Mouse (Mus musculus) cerebellum, adult 9-10 months (tissue): ENCODE data around the gene Vstm2a.

Source experiments
- DNase-seq: peaks from one replicate; pipeline ENCODE4 v3.0.0; 2022

Gene Vstm2a

GRCm38 (mm10) chr11:16257473-16257921 lies at the start of gene Vstm2a:
Vstm2a (plus strand) TSS chr11:16257724.
- peak; percentile 63 for DNase-seq

DNA sequence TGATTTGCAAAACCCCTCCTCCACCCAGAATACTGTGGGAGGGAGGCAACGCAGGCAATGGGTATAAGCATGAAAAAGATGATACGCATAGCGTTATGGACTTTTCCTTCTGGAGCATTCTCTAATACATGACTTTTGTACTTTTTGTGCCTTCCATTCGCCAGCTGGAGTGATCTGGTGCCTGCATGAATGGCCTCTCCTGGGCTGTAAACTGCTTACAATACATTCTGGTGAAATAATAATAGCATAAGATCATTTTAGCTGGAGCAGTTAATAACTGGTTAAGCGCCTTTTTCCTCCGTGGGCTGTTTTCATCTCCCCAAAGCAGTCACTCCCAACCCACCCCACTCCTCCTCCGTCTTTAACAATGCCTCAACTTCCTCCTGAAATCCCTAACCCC lies 513 bp upstream of the Vstm2a start:
- DNase-seq = peak; percentile 29

DNA sequence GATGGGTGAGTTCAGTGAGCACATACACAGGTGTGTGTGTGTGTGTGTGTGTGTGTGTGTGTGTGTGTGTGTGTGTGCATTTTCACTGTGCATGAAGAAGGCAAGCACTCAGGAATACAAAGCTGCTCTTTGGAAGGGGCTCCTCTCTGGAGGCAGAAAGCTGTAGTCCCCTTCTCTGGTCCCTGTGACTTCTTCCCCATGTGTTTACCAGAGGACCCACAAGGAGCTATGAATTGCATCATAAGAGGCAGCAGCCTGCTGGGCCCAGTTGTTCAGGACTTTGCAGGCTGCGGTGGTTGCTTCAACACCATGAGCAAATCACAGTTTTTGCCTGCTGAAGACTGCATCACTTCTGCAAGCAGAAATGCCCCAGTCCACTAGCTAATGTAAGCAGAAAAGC lies 776 bp downstream of the Vstm2a start:
- no peak for DNase-seq

- no peak for DNase-seq
These were observed 2.4 kb downstream of the Vstm2a start for GRCm38 (mm10) chr11:16259876-16260275.

DNA sequence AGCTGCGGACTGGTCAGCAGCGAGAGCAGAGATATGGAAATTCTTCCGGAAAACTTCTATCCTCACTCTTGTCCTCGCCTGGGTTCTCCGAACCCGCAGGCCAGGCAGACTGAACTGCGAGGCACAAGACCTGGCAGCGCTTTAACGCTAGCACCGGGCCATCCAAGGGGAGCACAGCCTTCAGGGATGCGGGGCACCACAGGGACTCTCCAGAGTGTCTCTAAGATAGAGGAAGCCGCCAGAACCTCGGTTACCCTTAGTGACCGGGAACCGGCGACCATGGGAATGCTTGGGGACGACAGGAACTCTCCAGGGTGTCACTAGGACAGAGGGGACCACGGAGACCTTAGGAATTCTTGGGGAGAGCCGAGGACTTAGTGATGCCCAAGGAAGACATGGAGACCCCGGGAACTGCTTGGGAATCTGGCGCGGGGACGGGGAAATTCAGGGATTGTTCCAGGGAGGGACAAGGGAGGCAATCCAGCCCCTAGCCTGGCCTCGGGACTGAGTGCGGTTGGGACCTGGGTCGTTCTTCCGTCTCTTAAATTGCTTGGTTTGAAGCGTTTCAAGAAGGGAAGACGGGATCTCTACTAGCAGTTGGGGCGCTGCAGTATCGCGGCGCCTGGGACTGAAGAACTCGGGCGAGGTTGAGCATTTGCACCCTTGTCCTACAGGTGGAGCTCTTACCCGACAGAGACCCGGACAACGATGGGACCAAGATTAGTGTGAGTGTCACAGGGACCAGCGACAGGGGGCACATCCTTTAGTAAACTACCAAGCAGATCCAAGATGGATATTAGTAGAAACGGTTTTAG lies 3.4 kb downstream of the Vstm2a start:
- DNase-seq = peak; percentile 77

DNA sequence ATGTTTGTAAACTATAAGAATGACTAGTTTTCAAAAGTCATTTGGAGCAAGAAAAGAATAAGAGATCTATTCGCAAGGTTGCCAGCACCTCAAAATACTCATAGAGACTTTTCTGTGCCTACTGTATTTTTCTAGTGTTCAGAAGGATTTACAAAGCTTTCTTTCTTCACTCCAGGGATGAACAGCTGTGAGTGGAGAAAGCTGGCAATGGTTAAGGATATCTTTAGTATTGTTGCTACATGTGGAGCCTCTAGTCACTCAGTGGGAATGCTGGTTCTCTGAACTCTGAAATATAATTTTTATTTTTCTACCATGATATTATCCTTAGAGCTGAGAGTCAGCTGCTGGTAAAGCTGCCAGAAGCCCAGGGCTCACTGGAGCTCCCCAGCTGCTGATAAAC lies 10.9 kb downstream of the Vstm2a start:
- no peak for DNase-seq

DNA sequence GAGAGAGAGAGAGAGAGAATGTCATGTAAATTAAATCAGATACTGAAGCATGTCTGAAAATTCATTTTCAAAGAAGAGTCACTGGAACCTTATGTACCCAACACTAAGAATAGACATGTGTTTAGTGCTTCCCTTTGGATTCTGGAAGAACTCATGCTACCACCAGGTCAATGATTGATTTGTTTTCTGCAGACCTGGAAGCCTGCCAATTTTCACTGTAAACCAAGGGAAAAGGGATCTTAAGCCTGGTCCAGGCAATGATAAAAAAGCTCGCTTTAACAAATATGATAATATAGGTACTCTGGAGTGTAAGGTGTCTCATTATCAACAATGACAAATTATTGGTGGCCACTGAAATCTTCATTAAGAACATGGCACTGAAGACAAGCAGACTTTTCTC lies 32.9 kb downstream of the Vstm2a start:
- DNase-seq = no peak

DNA sequence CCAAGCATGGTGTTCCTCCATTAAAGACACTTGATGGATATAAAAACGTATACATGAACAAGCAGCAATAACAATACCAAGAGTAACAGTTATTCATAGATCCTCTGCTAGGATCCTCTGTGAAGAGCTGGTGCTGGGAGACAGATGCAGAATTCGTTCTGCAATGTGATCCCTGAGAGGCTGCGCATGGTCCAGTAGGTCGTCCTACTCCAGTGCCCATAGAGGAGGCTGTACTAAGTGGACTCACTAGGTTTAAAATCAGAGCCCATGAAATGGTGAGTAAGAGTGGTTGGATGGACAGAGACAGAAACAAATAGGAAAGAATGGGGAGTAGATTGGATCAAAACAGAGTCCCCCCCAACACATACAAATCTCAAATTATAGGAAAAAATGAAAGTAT lies 35.4 kb downstream of the Vstm2a start:
- DNase-seq = no peak

- DNase-seq = no peak
These were observed 39.0 kb downstream of the Vstm2a start for GRCm38 (mm10) chr11:16296521-16296920.

DNA sequence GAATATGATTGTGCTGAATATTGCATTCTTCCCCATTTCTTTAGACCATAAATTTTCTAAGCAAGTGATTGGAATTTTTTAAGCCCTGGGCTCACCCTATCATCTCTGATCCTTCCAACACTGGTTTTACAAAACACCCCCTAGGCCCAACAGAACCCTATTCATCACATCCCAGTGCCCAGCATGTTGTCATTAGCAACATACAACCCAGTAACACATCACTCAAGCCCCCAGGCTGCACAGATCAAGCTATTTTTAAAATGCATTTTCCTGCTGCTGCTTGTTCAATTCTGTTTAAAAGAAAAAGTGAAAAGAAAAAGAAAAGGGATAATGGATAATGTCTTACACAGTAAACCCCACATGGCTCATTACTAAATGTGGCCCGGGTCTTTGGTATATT lies 42.0 kb downstream of the Vstm2a start:
- no peak for DNase-seq

GRCm38 (mm10) chr11:16299960-16300359 lies 42.4 kb downstream of the Vstm2a start:
- no peak for DNase-seq

DNA sequence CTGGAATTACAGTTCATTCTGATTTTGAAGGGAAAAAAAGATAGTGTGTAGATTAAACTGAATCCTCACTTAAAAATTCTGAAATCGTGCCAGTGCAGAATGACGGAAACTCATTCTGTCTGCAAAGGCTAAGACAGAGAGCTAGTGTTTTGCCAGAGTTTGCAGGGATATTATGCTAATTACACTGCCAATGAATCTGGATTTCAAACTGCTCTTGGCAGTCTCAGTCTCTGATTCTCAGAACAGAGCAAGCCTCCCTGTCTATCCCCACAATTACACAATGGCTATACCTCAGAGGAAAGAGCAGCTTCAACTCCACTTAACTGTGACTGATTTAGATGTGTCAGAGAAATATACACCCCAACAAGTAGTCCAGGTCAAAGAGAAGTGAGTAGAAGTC lies 43.2 kb downstream of the Vstm2a start:
- no peak for DNase-seq

DNA sequence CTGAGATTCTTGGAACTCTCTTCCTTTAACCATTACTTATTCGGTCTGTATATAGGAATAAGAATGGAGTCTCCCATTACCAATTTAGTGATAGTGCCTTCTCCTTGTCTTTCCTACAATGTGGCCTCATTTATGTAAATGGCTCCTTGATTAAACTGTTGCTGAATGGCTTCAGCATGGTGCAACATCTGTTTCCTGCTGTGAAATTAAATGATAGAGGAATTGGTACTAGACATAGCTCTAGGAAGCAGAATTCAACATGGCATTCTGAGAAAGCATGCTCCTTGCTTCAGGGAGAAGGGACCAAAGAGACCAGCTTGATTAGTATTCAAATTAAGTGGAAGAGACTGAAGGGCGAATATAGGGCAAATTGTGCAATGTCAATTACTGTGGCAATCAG lies 57.6 kb downstream of the Vstm2a start:
- DNase-seq = no peak

DNA sequence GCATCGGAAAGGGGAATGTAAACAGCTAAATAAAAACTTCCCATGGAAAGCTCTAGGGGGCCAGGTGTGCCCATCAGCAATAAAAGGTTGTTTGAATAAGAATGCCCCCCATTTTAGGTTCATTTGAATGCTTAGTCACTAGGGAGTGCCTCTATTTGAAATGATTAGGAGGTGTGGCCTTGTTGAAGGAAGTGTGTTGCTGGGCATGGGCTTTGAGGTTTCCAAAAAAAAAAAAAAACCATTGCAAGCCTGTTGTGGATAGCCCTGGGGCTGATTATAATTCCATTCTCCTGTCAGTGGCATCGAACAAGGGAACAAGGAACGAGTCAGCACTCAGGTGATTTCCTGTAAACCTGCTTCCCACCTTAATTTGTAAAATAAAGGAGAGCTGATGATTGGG lies 87.7 kb downstream of the Vstm2a start:
- DNase-seq = no peak

DNA sequence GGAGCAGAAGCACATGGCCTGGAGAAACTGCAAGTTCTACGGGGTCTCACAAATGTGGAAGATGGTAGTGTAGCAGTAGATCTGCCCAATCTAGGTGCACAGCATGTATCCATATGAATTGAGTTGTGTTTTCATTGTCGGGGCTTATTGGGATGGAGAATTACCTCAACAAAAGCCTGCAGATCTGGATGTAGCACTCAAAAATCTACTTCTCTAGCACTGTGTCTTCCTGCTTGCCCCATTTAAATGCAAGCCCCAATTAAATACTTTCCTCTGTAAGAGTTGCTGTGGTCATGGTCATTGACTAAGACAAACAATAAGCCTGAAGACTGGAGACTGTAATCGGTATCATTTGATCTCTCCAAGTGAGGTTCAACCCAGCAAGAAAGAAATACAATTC lies 88.2 kb downstream of the Vstm2a start:
- DNase-seq = no peak

DNA sequence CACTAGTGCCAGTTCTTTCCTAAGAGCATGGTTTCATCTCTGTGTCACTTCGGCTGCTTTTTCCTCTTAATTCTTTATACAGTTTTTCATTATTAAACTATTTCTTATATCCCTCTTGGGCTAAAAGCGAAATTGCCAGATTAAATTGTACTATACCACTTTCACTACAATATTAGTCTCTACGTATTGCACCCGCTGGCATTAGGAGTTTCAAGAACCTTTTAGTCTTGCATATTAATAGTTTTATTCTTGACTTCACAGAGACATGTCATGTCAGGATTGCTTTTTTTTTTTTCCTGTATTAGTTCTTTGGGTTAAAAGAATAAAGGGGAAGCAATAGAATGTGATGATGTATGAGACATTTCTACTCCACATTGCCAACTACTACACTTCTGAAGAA lies 94.4 kb downstream of the Vstm2a start:
- DNase-seq = no peak

DNA sequence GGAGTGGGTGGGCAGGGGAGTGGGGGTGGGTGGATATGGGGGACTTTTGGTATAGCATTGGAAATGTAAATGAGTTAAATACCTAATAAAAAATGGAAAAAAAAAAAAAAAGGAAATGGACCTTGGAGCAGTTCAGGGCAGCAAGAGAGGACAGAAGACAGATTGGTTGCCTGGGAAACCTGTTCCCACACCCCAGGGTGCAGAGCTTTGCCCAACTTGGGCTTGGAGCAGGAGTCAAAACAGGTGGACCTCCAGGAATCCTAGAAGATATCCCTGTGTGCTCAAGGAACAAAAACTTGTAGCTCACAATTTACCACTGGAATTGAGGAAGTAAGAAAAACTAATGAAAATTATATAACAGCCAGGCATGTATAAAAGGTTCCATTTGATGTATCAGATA lies 96.8 kb downstream of the Vstm2a start:
- no peak for DNase-seq

GRCm38 (mm10) chr11:16366852-16367587 lies 109.5 kb downstream of the Vstm2a start:
- DNase-seq = no peak

DNA sequence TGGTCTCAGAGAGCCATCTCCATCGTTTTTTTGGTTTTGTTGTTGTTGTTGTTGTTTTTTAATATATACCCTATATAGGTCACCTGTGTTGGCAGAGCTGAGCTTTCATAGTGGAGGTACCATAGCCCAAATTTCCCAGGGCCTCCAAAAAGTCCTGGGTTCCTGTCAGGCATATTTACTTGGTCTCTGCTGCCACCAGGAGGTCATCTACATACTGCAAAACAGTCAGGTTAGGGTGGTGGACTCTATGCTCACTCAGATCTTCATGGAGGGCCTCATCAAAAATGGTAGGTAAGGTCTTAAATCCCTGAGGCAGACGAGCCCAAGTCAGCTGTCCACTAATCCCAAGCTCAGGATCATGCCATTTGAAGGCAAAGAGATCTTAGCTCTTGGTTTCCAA lies 146.1 kb downstream of the Vstm2a start:
- DNase-seq = no peak

- no peak for DNase-seq
These were observed 154.2 kb downstream of the Vstm2a start for GRCm38 (mm10) chr11:16411736-16412135.

GRCm38 (mm10) chr11:16412609-16413008 lies 155.1 kb downstream of the Vstm2a start:
- DNase-seq = peak; percentile 28

DNA sequence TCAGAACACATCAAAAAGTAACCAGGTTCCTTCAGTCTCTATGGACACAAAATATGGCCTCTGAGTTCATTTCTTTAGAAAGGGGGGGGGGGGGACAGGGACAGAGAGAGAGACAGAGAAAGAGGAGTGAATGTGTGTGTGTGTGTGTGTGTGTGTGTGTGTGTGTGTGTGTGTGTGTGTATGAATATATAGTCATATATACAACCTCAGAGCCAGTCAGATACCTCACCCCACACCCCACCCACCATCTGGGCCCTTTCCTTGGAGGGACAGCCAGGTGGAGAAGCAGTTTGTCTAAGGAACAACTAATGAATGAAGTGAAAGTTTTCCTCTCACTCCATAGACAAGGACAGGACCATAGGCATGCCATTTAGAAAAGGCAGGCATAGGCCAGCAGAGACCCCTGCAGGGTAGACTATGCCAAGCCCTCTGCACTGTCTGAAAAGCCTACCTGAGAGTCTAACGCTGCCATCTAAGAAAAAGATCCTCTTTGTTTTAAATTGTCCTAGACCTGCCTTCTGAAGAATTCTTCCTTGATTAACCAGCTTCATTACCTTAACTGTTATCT lies 155.6 kb downstream of the Vstm2a start:
- DNase-seq = no peak

DNA sequence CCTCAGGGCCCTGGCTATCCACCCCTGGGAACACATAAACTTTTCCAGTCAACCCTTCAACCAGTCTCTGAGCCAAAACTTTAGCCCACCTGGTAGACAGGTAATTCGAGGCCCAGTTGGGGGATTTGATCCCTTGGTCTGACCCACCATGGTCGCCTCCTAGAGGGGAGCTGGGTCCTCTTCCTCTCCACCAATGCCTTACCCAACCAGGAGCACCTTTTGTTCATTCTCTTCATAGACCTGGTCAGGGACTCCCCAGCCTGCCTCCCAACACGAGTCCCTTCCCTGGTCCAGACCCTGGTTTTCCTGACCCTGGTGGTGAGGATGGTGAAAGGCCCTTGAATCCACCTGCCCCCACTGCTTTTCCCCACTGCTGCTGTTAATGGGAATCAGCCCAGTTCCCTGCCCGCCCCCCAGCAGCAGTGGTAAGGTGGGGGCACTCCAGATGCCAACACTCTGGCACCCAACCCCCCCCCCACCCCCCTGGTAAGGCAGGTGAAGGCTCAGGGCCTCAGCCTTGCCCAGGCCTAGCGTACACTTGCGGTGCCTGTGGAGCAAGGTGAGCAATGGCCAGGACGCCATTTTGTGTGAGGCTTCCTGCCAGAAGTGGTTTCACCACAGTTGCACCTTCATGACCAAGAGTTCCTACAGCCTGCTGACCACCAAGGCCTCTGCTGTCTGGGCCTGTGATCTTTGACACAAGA lies 182.2 kb downstream of the Vstm2a start:
- no peak for DNase-seq
